10 mouse cellular contexts compared by ENCODE assay signal in the genomic region with DNA sequence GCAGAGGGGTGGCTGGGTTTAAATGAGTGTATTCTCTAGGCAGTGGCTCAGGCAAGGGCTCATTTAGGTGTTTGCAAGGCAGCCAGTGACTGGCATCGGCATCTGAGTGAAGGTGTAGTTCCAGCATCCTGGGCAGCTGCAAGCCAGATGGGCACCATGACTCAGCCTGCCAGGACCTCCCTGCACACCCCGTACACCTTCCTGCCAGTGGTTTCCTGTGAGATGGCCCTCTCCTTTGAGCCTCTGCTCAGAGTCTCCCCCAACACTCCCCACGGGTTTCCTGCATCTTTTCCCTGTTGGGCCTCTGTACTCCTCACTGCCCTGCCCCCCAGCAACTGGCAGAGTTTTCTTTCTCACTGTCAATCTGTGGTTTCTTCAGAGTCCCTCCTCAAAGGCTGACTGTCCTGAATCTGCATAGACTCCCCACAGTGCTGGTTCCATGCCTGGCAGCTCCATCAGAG. TPM values are rescaled to one million over a fixed set of nuclear protein-coding genes. Genes with fewer than 3 reads are reported as not detected.
DNase-seq lines count a peak whose midpoint lies in the region; ATAC-seq and TF ChIP-seq lines count a peak whose summit lies in the region.
"Had no signal": no experiment of that assay in that cellular context is flagged by ENCODE, and none has a peak within 500 bp of the region (broad histone marks: within the 10 kb centered on the region; RNA-seq: fewer than 3 reads in every experiment).

No protein-coding gene starts in this region.

- no peaks in the 10 kb centered on the region for H3K36me3 ChIP-seq in intestine, embryonic 16.5 days (ENCODE audit: control insufficient read depth, insufficient read depth, low read length)
- no peaks in the 10 kb centered on the region for H3K36me3 ChIP-seq in kidney, adult 2 months (ENCODE audit: control insufficient read depth, insufficient read depth, low read length)

- TF ChIP-seq POLR2A in kidney, adult 2 months (IDR thresholded peaks at IDR 0.05; ENCODE audit: low read depth, low read length) = no peak

- ATAC-seq in common myeloid progenitor, adult 5-6 weeks (replicated peaks; ENCODE audit: low read depth, poor library complexity, severe bottlenecking) = peak; percentile 81
- no peak for ATAC-seq in intestine, embryonic 16.5 days
- ATAC-seq: Patski had no signal

- intact Hi-C loops in left cerebral cortex, postnatal 36 days (cut with DNase I) = no loop called here

- no peak overlapping the region for H3K4me3 ChIP-seq in intestine, embryonic 16.5 days (ENCODE audit: low read length)
- H3K4me3 ChIP-seq in kidney, adult 2 months (ENCODE audit: insufficient read depth, low read depth, low read length) = no peak overlapping the region

- no peaks in the 10 kb centered on the region for H3K4me1 ChIP-seq in intestine, embryonic 16.5 days (ENCODE audit: control insufficient read depth, insufficient read depth, low read length)
- no peaks in the 10 kb centered on the region for H3K4me1 ChIP-seq in kidney, adult 2 months (ENCODE audit: control insufficient read depth, insufficient read depth, low read length)

- TF ChIP-seq CTCF in kidney, adult 2 months (conservative IDR thresholded peaks at IDR 0.05; ENCODE audit: insufficient read depth, insufficient read length, low read depth, low read length) = no peak

- H3K27ac ChIP-seq in intestine, embryonic 16.5 days (ENCODE audit: low read length) = no peak overlapping the region
- no peak overlapping the region for H3K27ac ChIP-seq in kidney, adult 2 months (ENCODE audit: insufficient read depth, low read depth, low read length)

- no peak overlapping the region for H3K9ac ChIP-seq in intestine, embryonic 16.5 days (ENCODE audit: low read depth, low read length)

- H3K4me2 ChIP-seq in intestine, embryonic 16.5 days (ENCODE audit: low read depth, low read length) = no peak overlapping the region

- 46% methylated on average over 3 of the region's 3 CpGs for WGBS in intestine, embryonic 16.5 days
- WGBS in kidney, adult 2 months = 48% methylated on average over 3 of the region's 3 CpGs

- no peaks in the 10 kb centered on the region for H3K9me3 ChIP-seq in intestine, embryonic 16.5 days (ENCODE audit: control insufficient read depth, low read length)

- no peaks in the 10 kb centered on the region for H3K27me3 ChIP-seq in intestine, embryonic 16.5 days (replicated peaks; ENCODE audit: control insufficient read depth, insufficient read depth, low read length)
- no peaks in the 10 kb centered on the region for H3K27me3 ChIP-seq in kidney, adult 2 months (replicated peaks; ENCODE audit: control insufficient read depth, insufficient read depth, low read length)
- H3K27me3 ChIP-seq: Patski had no signal

- DNase-seq in left cerebral cortex, adult 18-20 months (ENCODE audit: low spot score in 2 of 2) = peak; percentile 42 to 53
- DNase-seq in left cerebral cortex, adult 9 months (ENCODE audit: low spot score in 2 of 2) = no peak
- peak; percentile 58 to 62 for DNase-seq in left cerebral cortex, postnatal 36 days (ENCODE audit: low spot score in 2 of 2)
- peak; percentile 28 to 48 for DNase-seq in thymus, postnatal 10 days (ENCODE audit: low spot score in 2 of 2)
- no peak for DNase-seq in kidney, postnatal 14 days
- DNase-seq in kidney, adult 2 months = no peak
- DNase-seq: heart, postnatal 4 days had no signal

RNA-seq across cellular contexts. Expression of gene Wnt5b, which starts 22.2 kb away (rescaled TPM):
- 1 to 10 TPM; 1.2 to 2.0 TPM for total RNA-seq in left cerebral cortex, adult 18-20 months (2021)
- 0.82 TPM in 1 of 2 replicates, not detected in the other for total RNA-seq in common myeloid progenitor, adult 5-6 weeks (2017)
- 1 to 10 TPM; 1.4 to 1.6 TPM for total RNA-seq in left cerebral cortex, postnatal 36 days (2021)
- 4.0 and 4.8 TPM in 2 replicates for polyA plus RNA-seq in intestine, embryonic 16.5 days (2015; fragmentation: Nextera tagmentation; extraction: Ambion mirVana)
- polyA plus RNA-seq in kidney, adult 2 months (2012; rRNA removed) = 6.2 and 6.6 TPM in 2 replicates

RNA-seq across cellular contexts. Expression of gene Fbxl14, which starts 42.5 kb away (rescaled TPM):
- 10 to 100 TPM; 40.0 to 42.2 TPM for total RNA-seq in left cerebral cortex, adult 18-20 months (2021)
- total RNA-seq in common myeloid progenitor, adult 5-6 weeks (2017) = 39.2 and 48.1 TPM in 2 replicates
- 10 to 100 TPM; 31.8 to 35.5 TPM for total RNA-seq in left cerebral cortex, postnatal 36 days (2021)
- polyA plus RNA-seq in intestine, embryonic 16.5 days (2015; fragmentation: Nextera tagmentation; extraction: Ambion mirVana) = 3.7 and 4.1 TPM in 2 replicates
- polyA plus RNA-seq in kidney, adult 2 months (2012; rRNA removed) = 38.6 and 47.8 TPM in 2 replicates

Comparison
In these comparisons a context has a peak if more than half of its experiments do, and no peak if none do; other contexts are left out.
1. DNase-seq: peak in left cerebral cortex, adult 18-20 months (2 of 2), left cerebral cortex, postnatal 36 days (2 of 2) and thymus, postnatal 10 days (2 of 2); none in left cerebral cortex, adult 9 months (0 of 2), kidney, postnatal 14 days (single experiment) and kidney, adult 2 months (single experiment).